Mouse (Mus musculus): ENCODE data around the gene Atxn10.
A peak's percentile ranks its signal among the peaks of the same experiment; 100 is the strongest.

- TF ChIP-seq EP300 (IDR thresholded peaks at IDR 0.05; ENCODE audit: insufficient read depth, low read depth, low read length) (no peak), CTCF (IDR thresholded peaks at IDR 0.05; ENCODE audit: low read depth, low read length) (peak; percentile 60)
These were observed 15.9 kb upstream of the Atxn10 start for GRCm38 (mm10) chr15:85319924-85320668.
